Mouse (Mus musculus): ENCODE measurements around the gene Nup50. TPM values are rescaled to one million over a fixed set of nuclear protein-coding genes. Genes with fewer than 3 reads are reported as not detected.

Gene Nup50
- polyA plus RNA-seq, 1 experiment from 2014 or later: 40.5 TPM

DNA sequence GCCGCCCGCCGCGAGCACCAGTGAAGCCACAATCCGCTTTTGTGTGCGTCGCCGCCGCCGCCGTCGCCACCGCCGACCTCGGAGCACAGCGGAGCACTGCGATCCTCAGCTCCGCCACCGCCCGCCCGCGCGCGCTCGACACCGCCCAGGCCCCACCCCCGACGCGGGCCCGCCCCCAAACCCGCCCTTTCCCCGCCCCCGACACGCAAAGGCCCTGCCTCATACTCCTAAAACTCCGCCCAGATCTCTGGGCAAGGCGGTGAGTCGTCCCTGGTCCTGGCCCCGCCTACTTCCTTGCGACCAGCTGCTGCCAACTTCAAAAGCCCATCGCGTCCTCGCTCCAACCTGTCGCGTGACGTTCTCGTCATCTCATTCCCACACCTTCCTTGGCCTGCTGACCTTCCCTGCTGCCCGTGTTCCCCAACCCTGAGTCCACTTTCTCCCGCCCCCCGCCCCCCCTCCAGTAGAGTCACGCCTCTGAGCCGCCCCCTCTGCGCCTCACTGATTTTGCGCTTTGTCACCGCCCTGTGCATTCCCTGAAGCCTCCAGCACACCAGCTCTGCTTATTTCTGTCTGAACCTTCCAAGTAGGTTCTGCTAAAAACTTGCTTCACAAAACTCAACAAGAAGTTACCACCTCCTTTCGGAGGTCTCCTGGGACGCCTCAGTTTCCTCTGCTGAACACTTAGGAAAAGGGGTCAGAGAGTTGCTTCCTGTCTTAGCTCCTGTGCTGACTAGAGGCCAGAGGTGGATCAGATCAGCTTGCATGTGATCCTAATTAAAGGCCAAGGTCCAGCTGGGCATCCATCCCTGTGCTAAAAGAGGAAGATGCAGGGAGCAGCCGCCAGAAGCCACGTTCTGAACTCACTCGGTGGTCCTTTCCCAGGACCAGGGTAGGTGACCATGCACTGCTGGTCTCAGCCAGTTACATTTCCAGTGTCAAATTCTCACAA lies 64.9 kb downstream of the Nup50 start, which contains the start of gene 5031439G07Rik:
Gene 5031439G07Rik, minus strand, starts transcription at position 678 of the 952 bp plus-strand sequence.
- Histone ChIP-seq H3K36me3 (ENCODE audit: control insufficient read depth, insufficient read depth, low read length) (no peaks in the 10 kb centered on the region), H3K9ac (replicated peaks; ENCODE audit: low read depth, low read length) (peak within 1 kb of the TSS; percentile 88), H3K4me3 (ENCODE audit: low read depth, low read length) (peak within 1 kb of the TSS; percentile 74), H3K9me3 (ENCODE audit: control insufficient read depth, low read depth, low read length) (no peaks in the 10 kb centered on the region), H3K4me2 (replicated peaks; ENCODE audit: low read depth, low read length) (peak within 1 kb of the TSS; percentile 85), H3K27ac (ENCODE audit: low read length) (peak within 1 kb of the TSS; percentile 48), H3K4me1 (ENCODE audit: control insufficient read depth, insufficient read depth, low read length) (peaks cover 13% of the 10 kb centered on the region; the same call in 1 of the 2 replicates), H3K27me3 (ENCODE audit: control insufficient read depth, insufficient read depth, low read length) (no peaks in the 10 kb centered on the region)
- WGBS: 2% methylated on average over 50 of the region's 59 CpGs
- peak; percentile 90 for ATAC-seq (ENCODE audit: insufficient number of reproducible peaks, insufficient read depth, low FRiP score, low read depth)

DNA sequence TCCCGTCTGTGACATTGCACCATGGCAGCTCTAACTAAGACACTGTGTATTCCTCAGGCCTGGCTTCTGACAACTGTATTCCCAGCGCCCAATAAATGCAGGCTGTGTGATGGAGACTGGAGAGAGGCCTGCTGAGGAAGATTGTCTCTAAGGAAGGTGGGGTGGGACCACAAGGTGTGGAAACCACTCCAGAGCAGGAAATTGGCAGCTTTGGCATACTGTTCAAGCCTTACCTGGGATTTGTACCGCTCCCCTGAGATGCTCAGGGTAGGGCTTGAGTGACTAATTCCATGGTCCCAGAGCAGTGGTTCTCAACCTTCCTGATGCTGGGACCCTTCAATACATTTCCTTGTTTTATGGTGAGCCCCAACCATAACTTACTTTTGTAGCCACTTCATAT lies 65.9 kb downstream of the Nup50 start:
- no peak for ATAC-seq (ENCODE audit: insufficient number of reproducible peaks, insufficient read depth, low FRiP score, low read depth)
- no peaks in the 10 kb centered on the region for H3K36me3 ChIP-seq (ENCODE audit: control insufficient read depth, insufficient read depth, low read length)
- no peak overlapping the region for H3K9ac ChIP-seq (replicated peaks; ENCODE audit: low read depth, low read length)
- no peak overlapping the region for H3K4me2 ChIP-seq (replicated peaks; ENCODE audit: low read depth, low read length)
- peaks cover 13% of the 10 kb centered on the region; the same call in 1 of the 2 replicates for H3K4me1 ChIP-seq (ENCODE audit: control insufficient read depth, insufficient read depth, low read length)
- no peaks in the 10 kb centered on the region for H3K27me3 ChIP-seq (ENCODE audit: control insufficient read depth, insufficient read depth, low read length)
- no peaks in the 10 kb centered on the region for H3K9me3 ChIP-seq (ENCODE audit: control insufficient read depth, low read depth, low read length)
- no peak overlapping the region for H3K4me3 ChIP-seq (ENCODE audit: low read depth, low read length)
- WGBS: 82% methylated on average over 3 of the region's 3 CpGs
- H3K27ac ChIP-seq (ENCODE audit: low read length): no peak overlapping the region

DNA sequence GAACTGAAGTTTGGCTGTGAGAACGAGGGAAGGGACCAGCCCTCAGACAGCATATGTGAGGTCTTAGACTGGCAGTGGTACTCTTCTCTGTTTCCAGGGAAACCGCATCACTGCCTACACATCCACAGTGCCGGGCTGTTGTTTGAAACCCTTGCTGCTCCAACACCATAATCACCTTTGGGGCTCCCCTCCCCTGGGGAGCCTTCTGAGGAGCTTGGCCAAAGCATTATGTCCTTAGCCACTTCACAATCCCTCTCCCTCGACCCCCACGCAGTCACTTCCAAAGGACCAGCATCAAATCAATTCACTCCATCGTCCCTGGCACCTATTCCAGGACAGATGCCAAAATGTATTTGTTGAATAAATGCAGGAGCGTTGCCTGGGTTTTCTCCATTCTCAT lies 66.6 kb downstream of the Nup50 start:
- H3K4me1 ChIP-seq (ENCODE audit: control insufficient read depth, insufficient read depth, low read length): peaks cover 13% of the 10 kb centered on the region; the same call in 1 of the 2 replicates
- H3K27ac ChIP-seq (ENCODE audit: low read length): no peak overlapping the region
- no peaks in the 10 kb centered on the region for H3K27me3 ChIP-seq (ENCODE audit: control insufficient read depth, insufficient read depth, low read length)
- H3K4me2 ChIP-seq (replicated peaks; ENCODE audit: low read depth, low read length): no peak overlapping the region
- WGBS: 61% methylated on average over 7 of the region's 7 CpGs
- H3K36me3 ChIP-seq (ENCODE audit: control insufficient read depth, insufficient read depth, low read length): no peaks in the 10 kb centered on the region
- ATAC-seq (ENCODE audit: insufficient number of reproducible peaks, insufficient read depth, low FRiP score, low read depth): no peak
- H3K4me3 ChIP-seq (ENCODE audit: low read depth, low read length): no peak overlapping the region
- H3K9me3 ChIP-seq (ENCODE audit: control insufficient read depth, low read depth, low read length): no peaks in the 10 kb centered on the region
- no peak overlapping the region for H3K9ac ChIP-seq (replicated peaks; ENCODE audit: low read depth, low read length)

Small RNA genes within 50 kb of the gene (microRNA-seq; reads per million reads assigned to microRNA genes)
- gene Mir1249: 24.7 reads per million, percentile 30 among the genes with 10 or more reads in this experiment

Other genes starting within 250 kb of the Nup50 start
- gene Arhgap8, start 203.4 kb upstream of the Nup50 start, polyA plus RNA-seq (2014; fragmentation: Nextera tagmentation; extraction: Ambion mirVana): 12.3 and 14.2 TPM in 2 replicates
- gene Phf21b, start 67.4 kb upstream of the Nup50 start, polyA plus RNA-seq (2014; fragmentation: Nextera tagmentation; extraction: Ambion mirVana): 1.8 and 2.8 TPM in 2 replicates
- 0.31 and 0.90 TPM in 2 replicates for gene Gm29666, start 3.4 kb upstream of the Nup50 start, polyA plus RNA-seq (2014; fragmentation: Nextera tagmentation; extraction: Ambion mirVana)
- 8.8 and 9.4 TPM in 2 replicates for gene 5031439G07Rik, start 65.1 kb downstream of the Nup50 start, polyA plus RNA-seq (2014; fragmentation: Nextera tagmentation; extraction: Ambion mirVana)
- 11.5 TPM in 2 replicates for gene Upk3a, start 93.7 kb downstream of the Nup50 start, polyA plus RNA-seq (2014; fragmentation: Nextera tagmentation; extraction: Ambion mirVana)
- gene Fam118a, start 105.5 kb downstream of the Nup50 start, polyA plus RNA-seq (2014; fragmentation: Nextera tagmentation; extraction: Ambion mirVana): 30.7 and 31.8 TPM in 2 replicates
- 0.19 and 0.25 TPM in 2 replicates for gene Smc1b, start 208.6 kb downstream of the Nup50 start, polyA plus RNA-seq (2014; fragmentation: Nextera tagmentation; extraction: Ambion mirVana)
- gene Ribc2, start 208.7 kb downstream of the Nup50 start, polyA plus RNA-seq (2014; fragmentation: Nextera tagmentation; extraction: Ambion mirVana): 0.42 and 0.49 TPM in 2 replicates